Mouse (Mus musculus): ENCODE results near the gene Ghdc. TPM values are rescaled to one million over a fixed set of nuclear protein-coding genes. Genes with fewer than 3 reads are reported as not detected.
"Not testable (repeated sequence)": the region's sequence is repeated elsewhere in the genome, so short reads cannot be mapped to it uniquely, and the experiment has no call there.

The Ghdc gene
- polyA plus RNA-seq, 1 experiment from 2014 or later: 8.4 TPM

DNA sequence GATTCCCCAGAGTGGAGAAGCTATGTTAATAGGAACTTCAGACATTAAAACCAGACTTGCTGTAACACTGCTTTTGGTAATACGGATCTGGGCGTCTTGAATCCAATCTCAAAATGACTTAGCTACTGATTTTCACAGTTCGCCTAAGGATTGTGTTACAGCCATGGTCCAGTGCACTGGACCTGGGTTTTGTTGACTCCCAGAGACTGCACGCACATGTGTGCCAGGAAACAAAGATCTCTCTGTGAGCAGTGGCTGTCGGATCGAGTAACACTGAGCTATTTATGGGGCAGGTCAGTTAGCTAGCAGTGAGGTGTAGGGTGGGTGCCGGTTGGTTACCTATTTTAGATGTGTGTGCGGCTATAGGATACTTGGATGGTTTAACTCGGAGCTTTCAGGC is 39.8 kb upstream of the Ghdc start:
- peak; percentile 89 for ATAC-seq (ENCODE audit: low FRiP score, low TSS enrichment)
- peak overlapping the region; percentile 39 for H3K27ac ChIP-seq (ENCODE audit: low read length)
- no peak overlapping the region for H3K9ac ChIP-seq (replicated peaks; ENCODE audit: low read length)
- WGBS: 33% methylated on average over 9 of the region's 9 CpGs
- H3K4me3 ChIP-seq (ENCODE audit: low read length): no peak overlapping the region
- peaks cover 17% of the 10 kb centered on the region for H3K4me1 ChIP-seq (ENCODE audit: insufficient read depth, low read length)
- H3K4me2 ChIP-seq (replicated peaks; ENCODE audit: low read depth, low read length): peak overlapping the region; percentile 16; the same call in 1 of the 2 replicates
- H3K36me3 ChIP-seq (ENCODE audit: insufficient read depth, low read length): no peaks in the 10 kb centered on the region; the same call in 1 of the 2 replicates
- H3K27me3 ChIP-seq (ENCODE audit: insufficient read depth, low read length): no peaks in the 10 kb centered on the region
- H3K9me3 ChIP-seq (ENCODE audit: low read length): 0 out of 2 replicates have a peak, but pooled peaks cover 3% of the 10 kb centered on the region

- H3K27ac ChIP-seq (ENCODE audit: low read length): no peak overlapping the region
- no peak overlapping the region for H3K4me3 ChIP-seq (ENCODE audit: low read length)
- H3K9me3 ChIP-seq (ENCODE audit: low read length): peaks cover 3% of the 10 kb centered on the region; the same call in 1 of the 2 replicates
- no peak overlapping the region for H3K4me2 ChIP-seq (replicated peaks; ENCODE audit: low read depth, low read length)
- 72% methylated on average over 20 of the region's 20 CpGs for WGBS
- peaks cover 27% of the 10 kb centered on the region for H3K36me3 ChIP-seq (ENCODE audit: insufficient read depth, low read length)
- no peaks in the 10 kb centered on the region for H3K27me3 ChIP-seq (ENCODE audit: insufficient read depth, low read length)
- no peak overlapping the region for H3K9ac ChIP-seq (replicated peaks; ENCODE audit: low read length)
- H3K4me1 ChIP-seq (ENCODE audit: insufficient read depth, low read length): peaks cover 8% of the 10 kb centered on the region
- no peak for ATAC-seq (ENCODE audit: low FRiP score, low TSS enrichment)
Measured at GRCm38 (mm10) chr11:100806380-100807305, 35.9 kb upstream of the Ghdc start.

GRCm38 (mm10) chr11:100805535-100805934 is 34.8 kb upstream of the Ghdc start:
- WGBS: 61% methylated on average over 7 of the region's 7 CpGs
- no peak overlapping the region for H3K9ac ChIP-seq (replicated peaks; ENCODE audit: low read length)
- peaks cover 33% of the 10 kb centered on the region for H3K36me3 ChIP-seq (ENCODE audit: insufficient read depth, low read length)
- no peaks in the 10 kb centered on the region for H3K27me3 ChIP-seq (ENCODE audit: insufficient read depth, low read length)
- no peak for ATAC-seq (ENCODE audit: low FRiP score, low TSS enrichment)
- no peak overlapping the region for H3K27ac ChIP-seq (ENCODE audit: low read length)
- peaks cover 3% of the 10 kb centered on the region; the same call in 1 of the 2 replicates for H3K4me1 ChIP-seq (ENCODE audit: insufficient read depth, low read length)
- no peak overlapping the region for H3K4me3 ChIP-seq (ENCODE audit: low read length)
- H3K4me2 ChIP-seq (replicated peaks; ENCODE audit: low read depth, low read length): no peak overlapping the region
- H3K9me3 ChIP-seq (ENCODE audit: low read length): peaks cover 3% of the 10 kb centered on the region; the same call in 1 of the 2 replicates

DNA sequence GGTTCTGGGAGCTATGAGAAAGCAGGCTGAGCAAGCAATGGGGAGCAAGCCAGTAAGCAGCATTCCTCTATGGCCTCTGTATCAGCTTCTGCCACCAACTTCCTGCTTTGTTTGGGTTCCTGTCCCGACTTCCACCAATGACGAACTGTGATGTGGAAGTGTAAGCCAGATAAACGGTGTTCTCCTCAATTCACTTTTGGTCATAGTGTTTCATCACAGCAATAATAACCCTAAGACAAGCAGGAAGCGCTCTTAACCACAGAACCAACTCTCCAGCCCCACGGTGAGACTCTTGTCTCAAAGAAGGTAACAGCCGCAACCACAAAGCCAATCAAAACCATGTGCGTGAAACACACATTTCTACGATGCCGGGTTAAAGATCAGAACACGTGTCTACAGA is 33.7 kb upstream of the Ghdc start:
- H3K9me3 ChIP-seq (ENCODE audit: low read length): peaks cover 3% of the 10 kb centered on the region; the same call in 1 of the 2 replicates
- ATAC-seq (ENCODE audit: low FRiP score, low TSS enrichment): no peak
- H3K4me1 ChIP-seq (ENCODE audit: insufficient read depth, low read length): 0 out of 2 replicates have a peak, but pooled peaks cover 5% of the 10 kb centered on the region
- H3K4me2 ChIP-seq (replicated peaks; ENCODE audit: low read depth, low read length): no peak overlapping the region
- WGBS: 95% methylated on average over 10 of the region's 10 CpGs
- peaks cover 33% of the 10 kb centered on the region for H3K36me3 ChIP-seq (ENCODE audit: insufficient read depth, low read length)
- no peak overlapping the region for H3K4me3 ChIP-seq (ENCODE audit: low read length)
- no peaks in the 10 kb centered on the region for H3K27me3 ChIP-seq (ENCODE audit: insufficient read depth, low read length)
- H3K9ac ChIP-seq (replicated peaks; ENCODE audit: low read length): no peak overlapping the region
- H3K27ac ChIP-seq (ENCODE audit: low read length): no peak overlapping the region

DNA sequence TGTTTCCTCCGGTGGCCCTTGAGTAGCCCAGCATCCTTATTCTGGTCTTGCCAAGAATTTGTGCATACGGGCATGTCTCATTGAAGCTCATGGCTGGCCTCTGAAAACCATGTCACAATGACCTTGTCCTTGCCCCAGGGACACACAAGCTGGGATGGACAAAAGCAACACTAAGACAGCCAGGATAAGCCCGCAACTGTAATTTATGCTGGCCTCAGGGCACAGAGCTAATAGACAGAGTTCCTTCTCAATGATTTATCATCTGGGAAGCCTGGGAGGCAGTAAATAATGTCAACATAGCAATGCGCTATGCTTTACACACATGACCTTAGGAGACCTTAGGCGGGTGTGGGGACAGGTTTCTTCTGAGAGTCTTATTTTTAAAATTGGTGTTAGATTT is 28.7 kb upstream of the Ghdc start:
- Histone ChIP-seq H3K36me3 (ENCODE audit: insufficient read depth, low read length) (peaks cover 32% of the 10 kb centered on the region), H3K9me3 (ENCODE audit: low read length) (peaks cover 3% of the 10 kb centered on the region; the same call in 1 of the 2 replicates), H3K9ac (replicated peaks; ENCODE audit: low read length) (no peak overlapping the region), H3K27me3 (ENCODE audit: insufficient read depth, low read length) (no peaks in the 10 kb centered on the region), H3K4me1 (ENCODE audit: insufficient read depth, low read length) (0 out of 2 replicates have a peak, but pooled peaks cover 6% of the 10 kb centered on the region), H3K27ac (ENCODE audit: low read length) (no peak overlapping the region), H3K4me3 (ENCODE audit: low read length) (no peak overlapping the region), H3K4me2 (replicated peaks; ENCODE audit: low read depth, low read length) (no peak overlapping the region)
- no peak for ATAC-seq (ENCODE audit: low FRiP score, low TSS enrichment)
- WGBS: 42% methylated on average over 5 of the region's 5 CpGs

DNA sequence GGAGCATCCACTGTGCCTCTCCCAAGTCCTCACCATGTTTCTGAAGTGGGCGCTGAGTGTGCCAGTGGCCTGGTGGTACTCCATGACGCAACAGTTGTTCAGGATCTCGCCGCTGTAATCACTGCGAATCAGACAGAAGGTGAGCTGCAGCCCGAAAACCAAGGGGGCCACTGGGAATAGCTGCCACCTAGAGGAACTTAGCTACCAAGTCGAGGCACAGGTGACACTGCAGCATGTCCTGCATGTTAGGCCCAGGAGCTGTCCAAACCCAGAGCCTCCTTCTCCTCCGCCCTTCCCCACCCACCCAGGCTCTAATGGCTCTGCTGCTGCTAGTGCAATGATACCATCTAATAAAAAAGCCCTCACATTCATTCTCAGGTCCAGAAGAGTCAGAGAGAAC is 25.8 kb upstream of the Ghdc start:
- H3K4me1 ChIP-seq (ENCODE audit: insufficient read depth, low read length): 0 out of 2 replicates have a peak, but pooled peaks cover 6% of the 10 kb centered on the region
- no peak overlapping the region for H3K27ac ChIP-seq (ENCODE audit: low read length)
- no peak overlapping the region for H3K4me2 ChIP-seq (replicated peaks; ENCODE audit: low read depth, low read length)
- H3K27me3 ChIP-seq (ENCODE audit: insufficient read depth, low read length): no peaks in the 10 kb centered on the region
- no peak overlapping the region for H3K9ac ChIP-seq (replicated peaks; ENCODE audit: low read length)
- WGBS: 72% methylated on average over 8 of the region's 8 CpGs
- no peaks in the 10 kb centered on the region for H3K9me3 ChIP-seq (ENCODE audit: low read length)
- H3K36me3 ChIP-seq (ENCODE audit: insufficient read depth, low read length): peaks cover 11% of the 10 kb centered on the region; the same call in 1 of the 2 replicates
- ATAC-seq (ENCODE audit: low FRiP score, low TSS enrichment): no peak
- no peak overlapping the region for H3K4me3 ChIP-seq (ENCODE audit: low read length)

- Histone ChIP-seq H3K4me2 (replicated peaks; ENCODE audit: low read depth, low read length) (no peak overlapping the region), H3K9ac (replicated peaks; ENCODE audit: low read length) (no peak overlapping the region), H3K36me3 (ENCODE audit: insufficient read depth, low read length) (peaks cover 11% of the 10 kb centered on the region; the same call in 1 of the 2 replicates), H3K4me3 (ENCODE audit: low read length) (no peak overlapping the region), H3K4me1 (ENCODE audit: insufficient read depth, low read length) (0 out of 2 replicates have a peak, but pooled peaks cover 6% of the 10 kb centered on the region), H3K9me3 (ENCODE audit: low read length) (no peaks in the 10 kb centered on the region), H3K27ac (ENCODE audit: low read length) (no peak overlapping the region), H3K27me3 (ENCODE audit: insufficient read depth, low read length) (no peaks in the 10 kb centered on the region)
- WGBS: 92% methylated on average over 2 of the region's 2 CpGs
- no peak for ATAC-seq (ENCODE audit: low FRiP score, low TSS enrichment)
Measured at GRCm38 (mm10) chr11:100795386-100795785, 24.6 kb upstream of the Ghdc start.

DNA sequence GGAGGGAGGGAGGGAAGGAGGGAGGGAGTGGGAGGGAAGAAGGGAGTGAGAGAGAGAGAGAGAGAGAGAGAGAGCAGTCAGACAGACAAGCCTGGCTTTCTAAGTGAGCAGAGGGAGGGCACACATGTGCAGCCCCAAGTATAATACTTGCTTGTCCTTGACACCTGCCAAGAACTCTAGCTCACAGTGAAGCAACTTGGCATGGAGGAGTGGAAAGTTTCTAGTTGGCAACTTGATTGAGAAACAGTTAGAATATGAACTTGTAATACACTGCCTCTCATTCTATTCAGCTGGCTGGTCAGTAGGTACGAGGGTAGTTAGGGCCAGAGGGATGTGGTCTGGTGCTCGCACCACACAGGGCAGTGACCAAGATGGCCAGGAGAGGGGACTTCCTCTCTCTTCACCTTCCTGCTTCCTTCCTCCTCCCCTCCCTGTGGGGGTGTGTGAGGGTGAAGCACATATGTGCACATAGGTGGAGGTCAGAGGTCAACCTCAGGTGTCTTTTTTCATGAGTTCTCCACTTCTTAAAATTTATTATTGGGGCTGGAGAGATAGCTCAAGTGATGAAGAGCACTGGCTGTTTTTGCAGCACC is 20.8 kb upstream of the Ghdc start:
- peaks cover 10% of the 10 kb centered on the region; the same call in 1 of the 2 replicates for H3K36me3 ChIP-seq (ENCODE audit: insufficient read depth, low read length)
- H3K9me3 ChIP-seq (ENCODE audit: low read length): no peaks in the 10 kb centered on the region
- H3K4me1 ChIP-seq (ENCODE audit: insufficient read depth, low read length): no peaks in the 10 kb centered on the region; the same call in 1 of the 2 replicates
- no peak overlapping the region for H3K4me2 ChIP-seq (replicated peaks; ENCODE audit: low read depth, low read length)
- no peak overlapping the region for H3K9ac ChIP-seq (replicated peaks; ENCODE audit: low read length)
- 80% methylated on average over 2 of the region's 2 CpGs for WGBS
- H3K27ac ChIP-seq (ENCODE audit: low read length): no peak overlapping the region
- H3K4me3 ChIP-seq (ENCODE audit: low read length): no peak overlapping the region
- ATAC-seq (ENCODE audit: low FRiP score, low TSS enrichment): no peak
- no peaks in the 10 kb centered on the region for H3K27me3 ChIP-seq (ENCODE audit: insufficient read depth, low read length)

GRCm38 (mm10) chr11:100790644-100791043 is 19.9 kb upstream of the Ghdc start:
- H3K27ac ChIP-seq (ENCODE audit: low read length); H3K9me3 ChIP-seq (ENCODE audit: low read length); H3K9ac ChIP-seq (replicated peaks; ENCODE audit: low read length); ATAC-seq (ENCODE audit: low FRiP score, low TSS enrichment); H3K36me3 ChIP-seq (ENCODE audit: insufficient read depth, low read length); H3K4me1 ChIP-seq (ENCODE audit: insufficient read depth, low read length); H3K4me2 ChIP-seq (replicated peaks; ENCODE audit: low read depth, low read length); H3K4me3 ChIP-seq (ENCODE audit: low read length); H3K27me3 ChIP-seq (ENCODE audit: insufficient read depth, low read length): not testable (repeated sequence)
- WGBS: 84% methylated on average over 9 of the region's 9 CpGs
